Mouse (Mus musculus) left cerebral cortex, postnatal 14 days (tissue): ENCODE results near the gene Plekhg3. TPM values are rescaled to one million over a fixed set of nuclear protein-coding genes. Genes with fewer than 3 reads are reported as not detected.

Experiments
- DNase-seq, 2 experiments: peaks; one replicate each; pipeline ENCODE4 v3.0.0; 2021 to 2022; ENCODE audit warnings: low spot score in 2 of 2, mixed read lengths in 1 of 2
- intact Hi-C: fragments of 180-260 bp; cut with DNase I; formaldehyde crosslinking; loops from one replicate; pipeline ENCODE4 v1.15.1; 2025
- long read RNA-seq, 2 experiments: library from polyadenylated mRNA; stranded (forward); transcript quantifications; one replicate each; pipeline ENCODE4 v2.0.0; 2021
- total RNA-seq, 2 experiments: library from RNA; stranded (reverse); gene quantifications; 2 replicates each; pipeline ENCODE4 v1.2.3; 2021

Plekhg3 gene
- 1 to 10 TPM; 7.0 to 9.7 TPM for total RNA-seq
- long read RNA-seq, experiment 1, partial matches to known transcripts = 0 of 2 reads
- long read RNA-seq, experiment 1, other reads (novel, unspliced or antisense) = 2 of 2 reads
- long read RNA-seq, experiment 2, partial matches to known transcripts = 2 of 2 reads
- long read RNA-seq, experiment 2, other reads (novel, unspliced or antisense) = 0 of 2 reads

DNA sequence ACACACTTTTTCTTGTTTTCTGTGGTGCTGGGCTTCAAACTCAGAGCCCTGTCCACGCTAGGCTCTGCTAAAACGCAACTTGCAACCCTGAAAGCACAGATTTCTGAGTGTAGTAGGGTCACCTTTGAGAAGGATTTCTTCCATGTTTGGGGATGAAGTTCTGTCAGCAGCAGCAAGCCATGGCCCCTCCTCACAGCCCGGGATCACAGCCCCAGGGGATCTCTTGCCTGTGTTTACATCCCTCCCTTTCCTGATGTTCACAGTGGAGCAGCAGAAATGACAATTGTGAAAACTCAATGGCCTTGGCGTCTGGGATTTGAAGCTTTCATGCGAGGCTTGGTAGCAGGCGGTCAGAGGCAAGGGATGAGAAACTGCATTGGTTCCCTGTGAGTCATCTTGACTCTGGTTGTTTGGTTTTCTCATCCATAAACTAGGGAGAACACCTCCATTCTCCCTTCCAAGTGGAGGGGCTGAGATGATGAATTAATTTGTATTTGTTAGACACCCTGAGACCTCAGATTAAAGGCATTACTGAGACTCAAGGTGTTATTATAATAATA, at the start of gene Plekhg3:
Gene Plekhg3, plus strand, starts transcription at position 312 of the 560 bp plus-strand sequence.
- intact Hi-C loops = no loop called here
- DNase-seq = no peak

DNA sequence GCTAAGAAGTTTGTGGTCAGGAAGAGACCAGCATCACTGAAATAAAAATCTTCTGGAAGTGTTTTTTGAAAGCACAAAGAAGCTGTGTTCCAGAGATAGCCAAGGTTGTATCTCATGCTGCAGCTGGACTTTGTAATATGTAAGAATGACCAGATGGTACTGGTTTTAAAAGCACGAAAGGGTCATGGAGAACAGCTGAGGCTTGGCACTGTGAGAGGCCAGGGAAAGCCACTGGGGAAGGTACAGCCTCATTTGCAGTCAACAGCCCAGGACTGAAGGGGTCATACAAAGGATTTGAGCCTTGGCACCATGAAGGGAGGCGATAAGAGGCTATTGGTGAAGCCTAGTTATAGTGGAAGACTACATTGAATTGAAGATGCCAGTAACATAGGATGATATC, 48.2 kb upstream of the Plekhg3 start:
- intact Hi-C loops = no loop called here
- DNase-seq = no peak

DNA sequence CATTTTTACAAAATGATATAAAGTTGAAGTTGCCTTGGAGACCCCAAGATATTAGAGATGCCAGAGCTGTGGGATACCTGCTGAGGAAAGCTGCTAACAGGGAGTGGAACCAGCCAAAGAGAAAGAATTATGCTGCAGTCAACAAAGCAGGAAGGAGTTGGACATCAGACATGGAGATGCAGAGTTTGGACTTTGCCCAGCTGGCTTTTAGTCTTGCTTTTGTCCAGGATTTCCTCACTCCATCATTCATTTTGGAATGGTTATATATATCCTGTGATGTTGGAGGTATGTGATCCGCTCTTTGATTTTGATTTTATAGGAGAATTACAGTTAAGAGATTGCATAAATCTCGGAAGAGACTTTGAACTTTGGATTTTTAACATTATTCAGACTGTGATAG, 47.7 kb upstream of the Plekhg3 start:
- no peak for DNase-seq
- intact Hi-C loops = no loop called here

- intact Hi-C loops = no loop called here
Measured at GRCm38 (mm10) chr12:76484881-76485280, 45.8 kb upstream of the Plekhg3 start.

GRCm38 (mm10) chr12:76485381-76485780, 45.3 kb upstream of the Plekhg3 start:
- intact Hi-C loops = no loop called here
- DNase-seq = no peak

More at GRCm38 (mm10) chr12:76484881-76485280, 45.8 kb upstream of the Plekhg3 start:
- no peak for DNase-seq

- intact Hi-C loops = no loop called here
- DNase-seq = no peak
Measured at GRCm38 (mm10) chr12:76486943-76487342, 43.7 kb upstream of the Plekhg3 start.

DNA sequence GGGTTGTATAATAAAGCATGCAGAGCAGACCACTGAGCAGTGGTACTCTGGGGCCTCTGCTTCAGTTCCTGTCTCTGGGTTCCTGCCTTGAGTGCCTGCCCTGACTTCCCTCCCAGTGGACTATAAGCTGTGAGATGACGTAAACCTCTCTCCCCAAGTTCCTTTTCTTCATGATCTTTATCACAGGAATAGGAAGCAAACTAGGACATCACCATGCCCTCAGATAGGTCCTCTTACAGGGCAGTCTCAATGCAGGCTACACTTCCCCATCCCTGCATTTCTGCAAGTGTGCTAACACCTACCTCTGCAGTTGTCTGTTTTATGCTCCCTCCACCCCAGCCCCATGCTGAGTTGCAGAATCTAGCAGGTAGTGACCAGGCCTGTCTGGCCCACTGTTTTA, 39.9 kb upstream of the Plekhg3 start:
- DNase-seq = no peak
- intact Hi-C loops = loop anchor here (10.0 kb wide), 1 partner anchor 224 kb away; the partner anchor contains the start of gene Sptb

DNA sequence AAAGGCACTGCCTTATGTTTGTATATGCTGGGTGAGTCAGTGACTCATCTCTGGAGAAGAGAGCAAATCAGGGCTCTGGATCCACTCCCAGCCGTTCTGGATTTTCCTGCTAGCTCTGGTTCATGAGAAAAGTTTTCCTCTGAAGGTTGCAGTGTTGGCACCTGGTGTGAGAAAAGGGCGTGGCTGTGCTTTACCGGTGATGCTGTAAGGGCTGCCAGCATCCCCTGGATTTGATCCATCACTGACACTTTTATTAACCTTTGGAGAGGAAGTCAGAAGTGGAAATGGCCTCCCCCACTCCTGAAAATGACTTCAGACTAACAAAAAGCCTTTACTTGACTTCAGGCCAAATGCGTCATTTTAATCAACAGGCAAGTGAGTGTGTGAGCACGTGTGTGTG, 37.2 kb upstream of the Plekhg3 start:
- peak in 1 of 2 experiments; percentile 69 for DNase-seq
- intact Hi-C loops = loop anchor here (10.0 kb wide), 1 partner anchor 221 kb away; the partner anchor contains the start of gene Sptb

DNA sequence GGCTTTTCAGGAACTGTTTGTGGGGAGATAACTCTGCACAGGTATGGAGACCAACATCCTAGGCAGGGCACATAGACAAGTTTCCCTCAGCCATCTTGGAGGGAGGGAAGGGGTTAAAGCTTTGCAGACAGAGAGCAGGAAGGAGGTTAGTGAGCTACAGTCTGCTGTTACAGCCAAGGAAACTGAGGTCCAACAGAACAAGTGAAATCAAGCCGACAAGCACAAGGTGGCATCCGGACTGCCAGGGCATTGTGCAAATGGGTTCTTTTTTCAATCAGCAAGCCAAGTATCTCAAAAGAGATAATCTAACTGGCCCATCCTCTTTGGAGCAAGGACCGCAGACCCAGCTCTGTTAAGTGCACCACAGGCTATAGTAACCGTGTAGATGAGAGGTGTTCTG, 35.3 kb upstream of the Plekhg3 start:
- DNase-seq = no peak
- intact Hi-C loops = loop anchor here (5.0 to 10.0 kb wide), 2 partner anchors 102 to 219 kb away; partner anchors contain the start of gene Sptb

DNA sequence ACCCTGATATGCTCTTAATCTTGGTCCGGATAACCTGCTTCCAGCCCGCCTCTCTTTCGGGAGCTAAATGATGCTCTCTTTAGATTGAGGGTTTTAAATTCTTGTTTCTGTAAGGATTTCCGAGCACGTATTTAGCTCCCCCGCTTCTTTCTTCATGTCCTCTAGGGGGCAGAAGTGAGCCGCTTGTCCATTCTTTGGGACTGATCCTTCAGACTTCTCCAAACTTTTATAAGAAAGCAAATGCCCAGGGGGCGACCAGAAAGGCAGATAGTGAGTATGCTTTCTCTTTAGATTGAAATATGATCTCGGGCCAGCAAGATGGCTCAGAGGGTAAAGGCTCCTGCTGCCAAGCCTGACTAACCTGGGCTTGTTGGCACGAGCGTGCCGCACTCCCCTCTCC, 34.4 kb upstream of the Plekhg3 start:
- DNase-seq = peak; percentile 49 to 52
- intact Hi-C loops = loop anchor here (5.0 to 10.0 kb wide), 2 partner anchors 101 to 218 kb away; partner anchors contain the start of gene Sptb

DNA sequence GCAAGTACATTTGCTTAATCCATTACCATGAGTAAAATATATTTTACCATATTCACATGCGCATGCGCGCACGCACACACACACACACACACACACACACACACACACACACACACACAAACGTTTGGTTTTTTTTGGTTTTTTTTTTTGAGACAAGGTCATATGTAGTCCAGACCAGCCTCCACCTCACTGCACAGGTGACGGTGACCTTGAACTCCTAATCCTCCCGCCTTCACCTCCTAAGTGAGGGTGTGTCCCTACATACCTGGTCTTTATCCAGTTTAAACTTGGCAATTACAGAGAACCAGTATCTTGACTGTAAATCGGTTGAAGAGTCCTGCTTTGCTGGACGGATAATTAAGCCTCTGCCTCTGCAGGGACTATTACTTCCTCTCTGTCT, 31.4 kb upstream of the Plekhg3 start:
- DNase-seq = no peak
- intact Hi-C loops = loop anchor here (5.0 to 10.0 kb wide), 2 partner anchors 98 to 216 kb away; partner anchors contain the start of gene Sptb

DNA sequence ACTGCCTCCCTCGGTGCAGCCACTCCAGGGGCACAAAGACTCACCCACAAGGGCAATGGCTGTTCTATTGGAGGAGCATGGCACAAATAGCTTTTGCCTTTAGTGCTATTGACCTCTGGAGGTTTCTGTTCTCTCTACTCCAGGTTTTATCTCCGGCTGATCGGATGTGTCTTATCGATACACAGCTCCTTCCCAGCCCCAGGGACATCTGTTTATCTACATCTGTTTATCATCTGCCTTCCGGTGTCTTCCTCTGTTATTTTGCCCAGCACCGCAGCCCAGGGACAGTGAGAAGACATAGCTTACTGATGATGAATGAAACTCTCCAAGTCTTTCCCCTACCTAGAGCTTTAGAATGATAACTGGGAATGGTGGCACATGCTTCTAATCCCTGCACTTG, 30.6 kb upstream of the Plekhg3 start:
- intact Hi-C loops = no loop called here
- DNase-seq = no peak

DNA sequence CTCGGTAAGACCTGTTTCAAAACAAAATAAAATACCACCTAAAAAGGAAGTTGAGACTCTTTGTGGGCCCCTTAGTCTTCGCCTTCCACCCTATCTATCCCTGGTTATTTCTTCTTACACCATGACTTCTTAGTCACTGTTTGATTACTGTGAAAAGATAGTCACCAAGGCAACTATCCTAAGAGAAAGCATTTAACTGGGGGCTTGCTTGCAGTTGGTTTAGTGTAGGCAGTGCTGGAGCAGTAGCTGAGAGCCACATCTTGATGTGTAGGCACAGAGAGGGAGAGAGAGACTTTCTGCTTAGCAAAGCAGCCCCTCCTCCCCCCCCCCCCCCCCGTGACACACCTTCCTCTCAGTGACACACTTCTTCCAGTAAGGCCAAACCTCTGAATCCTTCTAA, 29.8 kb upstream of the Plekhg3 start:
- DNase-seq = peak in 1 of 2 experiments; percentile 27
- intact Hi-C loops = no loop called here

- DNase-seq = no peak
- intact Hi-C loops = no loop called here
Measured at GRCm38 (mm10) chr12:76502981-76503380, 27.7 kb upstream of the Plekhg3 start.

DNA sequence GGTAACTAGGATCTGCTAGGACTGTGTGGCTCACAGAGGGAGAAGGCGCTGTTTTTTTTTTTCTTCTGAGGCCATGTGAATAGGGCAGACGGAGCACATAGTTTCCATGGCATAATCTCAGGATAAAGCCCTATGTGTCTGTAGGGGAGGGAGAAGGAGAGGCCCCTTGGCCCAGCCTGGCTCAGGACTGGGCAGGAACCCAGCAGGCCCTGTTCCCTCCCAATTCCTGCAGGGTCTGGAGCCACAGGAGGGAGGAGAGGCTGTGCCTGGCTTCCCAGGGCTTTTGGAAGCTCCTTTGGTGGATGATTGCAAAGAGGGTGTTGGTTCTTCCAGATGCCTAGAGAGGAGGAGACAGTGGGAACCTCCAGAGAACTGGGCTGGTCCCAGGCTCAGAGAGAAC, 24.2 kb upstream of the Plekhg3 start:
- DNase-seq = no peak
- intact Hi-C loops = no loop called here

- no peak for DNase-seq
- intact Hi-C loops = no loop called here
Measured at GRCm38 (mm10) chr12:76507791-76508190, 22.9 kb upstream of the Plekhg3 start.

DNA sequence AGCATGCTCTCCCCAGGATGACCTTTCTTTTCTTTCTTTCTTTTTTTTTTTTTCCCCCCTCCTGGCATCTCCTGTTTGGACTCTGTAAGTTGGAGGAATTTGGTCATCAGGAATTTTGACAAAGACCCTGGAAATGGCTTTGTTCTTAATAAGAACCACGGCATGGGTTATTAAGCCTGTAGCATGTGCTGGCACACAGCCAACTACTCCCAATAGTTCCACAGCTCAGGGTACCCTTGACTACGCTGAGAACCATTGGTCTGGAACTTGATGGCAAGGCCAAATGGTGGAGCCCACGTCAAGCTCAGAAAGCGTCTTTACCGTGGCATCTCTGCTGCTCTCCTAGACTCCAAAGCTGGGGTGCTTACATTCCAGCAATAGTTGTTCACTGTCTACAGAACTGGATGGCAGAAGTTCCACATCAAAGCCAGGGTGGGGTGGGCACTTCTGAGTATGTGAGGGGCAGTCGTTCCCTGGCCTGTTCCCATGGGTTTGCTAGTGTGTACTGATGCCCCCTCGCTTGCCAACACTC, 21.7 kb upstream of the Plekhg3 start:
- intact Hi-C loops = no loop called here
- no peak for DNase-seq

GRCm38 (mm10) chr12:76512731-76513130, 18.0 kb upstream of the Plekhg3 start:
- intact Hi-C loops = no loop called here

DNA sequence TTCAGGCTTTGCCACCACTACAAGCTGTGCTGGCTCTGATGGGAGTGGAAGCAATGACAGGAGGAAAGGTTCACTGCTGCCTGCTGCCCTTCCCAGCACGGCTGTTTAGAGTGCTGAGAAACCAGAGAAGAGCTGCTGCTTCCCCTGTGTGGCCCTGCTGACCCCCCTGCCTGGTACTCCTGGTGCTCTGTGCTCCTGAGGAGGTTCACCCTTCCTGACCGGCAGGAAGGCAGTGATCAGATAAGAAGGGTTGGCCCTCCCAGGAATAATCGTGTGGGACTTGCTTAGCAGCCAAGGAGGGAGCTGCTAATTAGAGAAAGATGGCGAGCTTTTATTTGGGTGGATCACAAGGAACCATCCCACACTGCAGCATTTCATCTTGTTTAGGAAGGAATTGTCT, 15.8 kb upstream of the Plekhg3 start:
- DNase-seq = no peak
- intact Hi-C loops = no loop called here

More at GRCm38 (mm10) chr12:76512731-76513130, 18.0 kb upstream of the Plekhg3 start:
- no peak for DNase-seq

DNA sequence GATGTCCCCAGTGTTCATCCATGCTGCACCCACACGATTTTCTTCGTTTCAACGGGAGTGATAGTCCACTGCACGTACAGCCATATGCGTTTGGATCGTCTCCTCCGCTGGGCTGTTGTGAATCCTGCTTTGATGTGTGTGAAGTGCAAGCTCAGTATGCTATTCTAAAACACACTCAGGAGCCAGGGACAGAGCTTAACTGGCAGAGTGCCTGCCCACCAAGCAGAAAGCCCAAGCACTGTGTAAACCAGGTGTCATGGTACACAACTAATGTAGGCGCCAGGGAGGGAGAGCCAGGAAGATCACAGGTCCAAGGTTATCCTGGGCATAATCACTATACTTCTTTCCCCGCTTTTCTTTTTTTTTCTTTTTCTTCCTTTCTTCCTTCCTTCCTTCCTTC, 12.7 kb upstream of the Plekhg3 start:
- DNase-seq = no peak
- intact Hi-C loops = no loop called here
